Mouse (Mus musculus) MEL (cell line): ENCODE results near the gene Cysrt1. TPM values are rescaled to one million over a fixed set of nuclear protein-coding genes. Genes with fewer than 3 reads are reported as not detected.

ENCODE experiments used
- DNase-seq: peaks from one replicate; pipeline ENCODE4 v3.0.0; 2011; ENCODE audit warnings: low read depth, low spot score
- H3K27ac ChIP-seq: 2 replicates; pipeline ENCODE4 v1.5.1; 2012; ENCODE audit warnings: low read depth, mild to moderate bottlenecking, control low read depth, low read length, moderate library complexity; ENCODE audit not compliant: control insufficient read depth
- H3K27me3 ChIP-seq, 2 experiments: fragments of 150-350 bp in 1 of 2; sonication (generic) in 1 of 2; 2 replicates each; pipeline ENCODE4 v1.6.1; 2012; ENCODE audit warnings: low read length in 2 of 2, mild to moderate bottlenecking in 2 of 2, improper control_type of control experiment in 1 of 2, moderate library complexity in 1 of 2; ENCODE audit not compliant: insufficient read depth in 2 of 2, control insufficient read depth in 1 of 2
- H3K36me3 ChIP-seq, 2 experiments: 2 replicates each; pipeline ENCODE4 v1.6.1; 2012 to 2014; ENCODE audit warnings: low read length in 2 of 2, improper control_type of control experiment in 1 of 2, inconsistent platforms in 1 of 2, mild to moderate bottlenecking in 1 of 2; ENCODE audit not compliant: insufficient read depth in 2 of 2, control insufficient read depth in 1 of 2
- H3K4me1 ChIP-seq, 2 experiments: fragments of 150-350 bp in 1 of 2; sonication (generic) in 1 of 2; 2 replicates each; pipeline ENCODE4 v1.6.1; 2012; ENCODE audit warnings: low read length in 2 of 2, improper control_type of control experiment in 1 of 2, mild to moderate bottlenecking in 1 of 2; ENCODE audit not compliant: insufficient read depth in 2 of 2, control insufficient read depth in 1 of 2
- H3K4me3 ChIP-seq, 2 experiments: fragments of 150-350 bp in 1 of 2; sonication (generic) in 1 of 2; 2 replicates each; pipeline ENCODE4 v1.5.1; 2012; ENCODE audit warnings: low read depth in 2 of 2, low read length in 2 of 2, mild to moderate bottlenecking in 2 of 2, moderate library complexity in 2 of 2, control low read depth in 1 of 2, improper control_type of control experiment in 1 of 2; ENCODE audit not compliant: control insufficient read depth in 1 of 2, insufficient read depth in 1 of 2
- H3K79me2 ChIP-seq: 2 replicates; pipeline ENCODE4 v1.6.1; 2012; ENCODE audit warnings: mild to moderate bottlenecking, low read length, moderate library complexity; ENCODE audit not compliant: control insufficient read depth, poor library complexity, insufficient read depth
- H3K9ac ChIP-seq: 2 replicates; pipeline ENCODE4 v1.6.1; 2012; ENCODE audit warnings: low read depth, mild to moderate bottlenecking, control low read depth, low read length, moderate library complexity; ENCODE audit not compliant: control insufficient read depth, poor library complexity, severe bottlenecking
- H3K9me3 ChIP-seq: fragments of 150-350 bp; sonication (generic); replicated peaks from 2 replicates; pipeline ENCODE4 v1.6.1; 2012; ENCODE audit warnings: mild to moderate bottlenecking, low read length, improper control_type of control experiment, moderate library complexity; ENCODE audit not compliant: insufficient read depth
- BHLHE40 ChIP-seq: IDR thresholded peaks from 2 replicates; pipeline ENCODE4 v1.6.1; 2012; ENCODE audit warnings: low read depth, mild to moderate bottlenecking, inconsistent platforms, low read length, improper control_type of control experiment, borderline replicate concordance
- CHD2 ChIP-seq: IDR thresholded peaks from 2 replicates; pipeline ENCODE4 v1.6.1; 2011; ENCODE audit warnings: low read length, improper control_type of control experiment
- CTCF ChIP-seq, 3 experiments: IDR thresholded peaks in 2 of 3; conservative IDR thresholded peaks in 1 of 3; 2 replicates each; pipeline ENCODE4 v1.5.1; 2011 to 2012; ENCODE audit warnings: low read length in 3 of 3, low read depth in 2 of 3, mild to moderate bottlenecking in 2 of 3, improper control_type of control experiment in 1 of 3, inconsistent platforms in 1 of 3, mixed read lengths in 1 of 3, moderate library complexity in 1 of 3; ENCODE audit not compliant: control insufficient read depth in 1 of 3, insufficient read depth in 1 of 3, poor library complexity in 1 of 3, severe bottlenecking in 1 of 3
- ELF1 ChIP-seq: IDR thresholded peaks from 2 replicates; pipeline ENCODE4 v1.6.1; 2014; ENCODE audit warnings: low read depth, mild to moderate bottlenecking, inconsistent platforms, low read length, improper control_type of control experiment, moderate library complexity
- ETS1 ChIP-seq: IDR thresholded peaks from 2 replicates; pipeline ENCODE4 v1.6.1; 2012; ENCODE audit warnings: low read depth, mild to moderate bottlenecking, inconsistent platforms, low read length, improper control_type of control experiment, moderate library complexity
- HCFC1 ChIP-seq: IDR thresholded peaks from 2 replicates; pipeline ENCODE4 v1.6.1; 2012; ENCODE audit warnings: low read depth, mild to moderate bottlenecking, inconsistent platforms, low read length, improper control_type of control experiment, moderate library complexity
- JUND ChIP-seq: IDR thresholded peaks from 2 replicates; pipeline ENCODE4 v1.6.1; 2011; ENCODE audit warnings: low read depth, mild to moderate bottlenecking, improper control_type of control experiment, low read length
- KAT2A ChIP-seq: conservative IDR thresholded peaks from 2 replicates; pipeline ENCODE4 v1.6.1; 2012; ENCODE audit warnings: low read depth, low read length, improper control_type of control experiment, inconsistent platforms
- MAFK ChIP-seq: IDR thresholded peaks from 2 replicates; pipeline ENCODE4 v1.6.1; 2011; ENCODE audit warnings: low read depth, mild to moderate bottlenecking, low read length, improper control_type of control experiment, borderline replicate concordance
- MAX ChIP-seq: IDR thresholded peaks from 2 replicates; pipeline ENCODE4 v1.6.1; 2011; ENCODE audit warnings: low read length, improper control_type of control experiment
- MAZ ChIP-seq: IDR thresholded peaks from 2 replicates; pipeline ENCODE4 v1.6.1; 2012; ENCODE audit warnings: low read depth, mild to moderate bottlenecking, inconsistent platforms, low read length, improper control_type of control experiment
- MXI1 ChIP-seq: IDR thresholded peaks from 2 replicates; pipeline ENCODE4 v1.6.1; 2011; ENCODE audit warnings: mild to moderate bottlenecking, low read depth, low read length, improper control_type of control experiment
- MYB ChIP-seq: IDR thresholded peaks from 2 replicates; pipeline ENCODE4 v1.6.1; 2011; ENCODE audit warnings: mild to moderate bottlenecking, low read depth, low read length, improper control_type of control experiment
- MYC ChIP-seq: IDR thresholded peaks from 2 replicates; pipeline ENCODE4 v1.6.1; 2011; ENCODE audit warnings: low read depth, mild to moderate bottlenecking, low read length, improper control_type of control experiment, moderate library complexity
- NELFE ChIP-seq: IDR thresholded peaks from 2 replicates; pipeline ENCODE4 v1.6.1; 2011; ENCODE audit warnings: low read depth, low read length, improper control_type of control experiment
- NRF1 ChIP-seq: IDR thresholded peaks from 2 replicates; pipeline ENCODE4 v1.6.1; 2014; ENCODE audit warnings: low read depth, mild to moderate bottlenecking, inconsistent platforms, low read length, improper control_type of control experiment, moderate library complexity; ENCODE audit not compliant: poor library complexity, insufficient read depth, severe bottlenecking
- POLR2A ChIP-seq, 2 experiments: IDR thresholded peaks; 2 replicates each; pipeline ENCODE4 v1.6.1; 2011 to 2012; ENCODE audit warnings: low read length in 2 of 2, mild to moderate bottlenecking in 2 of 2, control low read depth in 1 of 2, improper control_type of control experiment in 1 of 2, low read depth in 1 of 2, moderate library complexity in 1 of 2; ENCODE audit not compliant: control insufficient read depth in 1 of 2, insufficient read depth in 1 of 2, poor library complexity in 1 of 2
- POLR2AphosphoS2 ChIP-seq: IDR thresholded peaks from 2 replicates; pipeline ENCODE4 v1.6.1; 2011; ENCODE audit warnings: low read length, improper control_type of control experiment
- POLR2AphosphoS5 ChIP-seq: IDR thresholded peaks from 2 replicates; pipeline ENCODE4 v1.6.1; 2012; ENCODE audit warnings: low read depth, borderline replicate concordance, mild to moderate bottlenecking, inconsistent platforms, low read length, moderate library complexity, mixed read lengths
- RAD21 ChIP-seq: IDR thresholded peaks from 2 replicates; pipeline ENCODE4 v1.6.1; 2011; ENCODE audit warnings: mild to moderate bottlenecking, low read depth, low read length, improper control_type of control experiment
- RCOR1 ChIP-seq: IDR thresholded peaks from 2 replicates; pipeline ENCODE4 v1.6.1; 2012; ENCODE audit warnings: low read depth, mild to moderate bottlenecking, inconsistent platforms, low read length, improper control_type of control experiment
- SMC3 ChIP-seq: IDR thresholded peaks from 2 replicates; pipeline ENCODE4 v1.6.1; 2011; ENCODE audit warnings: low read depth, low read length, improper control_type of control experiment
- TBP ChIP-seq: IDR thresholded peaks from 2 replicates; pipeline ENCODE4 v1.8.0; 2011; ENCODE audit warnings: low read depth, low read length, improper control_type of control experiment
- TCF12 ChIP-seq: IDR thresholded peaks from 2 replicates; pipeline ENCODE4 v1.6.1; 2014; ENCODE audit warnings: low read depth, mild to moderate bottlenecking, inconsistent platforms, low read length, improper control_type of control experiment, moderate library complexity
- UBTF ChIP-seq: IDR thresholded peaks from 2 replicates; pipeline ENCODE4 v1.6.1; 2012; ENCODE audit warnings: low read depth, mild to moderate bottlenecking, inconsistent platforms, low read length, improper control_type of control experiment, moderate library complexity, borderline replicate concordance; ENCODE audit not compliant: insufficient read depth
- USF2 ChIP-seq, 2 experiments: IDR thresholded peaks; 2 replicates each; pipeline ENCODE4 v1.6.1; 2011 to 2012; ENCODE audit warnings: improper control_type of control experiment in 2 of 2, low read length in 2 of 2, borderline replicate concordance in 1 of 2, inconsistent platforms in 1 of 2, low read depth in 1 of 2, mild to moderate bottlenecking in 1 of 2; ENCODE audit not compliant: insufficient read depth in 1 of 2
- ZKSCAN1 ChIP-seq: IDR thresholded peaks from 2 replicates; pipeline ENCODE4 v1.6.1; 2012; ENCODE audit warnings: low read depth, mild to moderate bottlenecking, inconsistent platforms, low read length, improper control_type of control experiment, moderate library complexity
- ZMIZ1 ChIP-seq: IDR thresholded peaks from 2 replicates; pipeline ENCODE4 v1.6.1; 2012; ENCODE audit warnings: low read depth, mild to moderate bottlenecking, inconsistent platforms, low read length, improper control_type of control experiment, moderate library complexity
- polyA plus RNA-seq, 2 experiments: library from polyadenylated mRNA; stranded (reverse) in 1 of 2; unstranded in 1 of 2; fragments of >175 nt in 1 of 2; fragments of >200 nt in 1 of 2; gene quantifications; 2 replicates each; pipeline versions ENCODE4 v1.2.1 to v1.2.4; 2012; ENCODE audit warnings: low replicate concordance in 2 of 2, low read depth in 1 of 2; ENCODE audit not compliant: insufficient read length in 2 of 2, insufficient read depth in 1 of 2, missing spikeins in 1 of 2
- total RNA-seq: library from RNA; depleted of rRNA; stranded (reverse); fragments of 300-350 nt; gene quantifications from 2 replicates; pipeline ENCODE4 v1.2.3, GENCODE M21; 2012

Cysrt1 gene
- total and polyA plus RNA-seq, 3 experiments = 0.15 to 0.19 TPM; not detected in 1

GRCm38 (mm10) chr2:25213266-25213865, 28.9 kb downstream of the Cysrt1 start:
- no peak for DNase-seq
- H3K27me3 ChIP-seq = no peaks in the 10 kb centered on the region
- TF ChIP-seq MXI1 (no peak), ELF1 (no peak), POLR2A (IDR thresholded peaks at IDR 0.05; ENCODE audit: control insufficient read depth in 1 of 2, insufficient read depth in 1 of 2, low read depth in 1 of 2, low read length in 2 of 2, poor library complexity in 1 of 2) (no peak), NRF1 (no peak), ZKSCAN1 (no peak), ZMIZ1 (no peak), MAFK (no peak), POLR2AphosphoS5 (no peak), RAD21 (no peak)
- no peak overlapping the region for H3K9ac ChIP-seq
- no peak overlapping the region for H3K27ac ChIP-seq
- H3K9me3 ChIP-seq = no peaks in the 10 kb centered on the region
- H3K36me3 ChIP-seq = peaks cover 0 to 14% of the 10 kb centered on the region in 2 experiments; a peak in 3 of 4 replicates
- H3K4me1 ChIP-seq = peaks cover 6 to 17% of the 10 kb centered on the region in 2 experiments
- peaks cover 19% of the 10 kb centered on the region for H3K79me2 ChIP-seq
- H3K4me3 ChIP-seq = no peak overlapping the region

GRCm38 (mm10) chr2:25211121-25211670, 31.1 kb downstream of the Cysrt1 start, which contains the start of gene Nelfb:
Gene Nelfb, minus strand, starts transcription at chr2:25211489.
- DNase-seq = peak; percentile 98
- H3K27me3 ChIP-seq = no peaks in the 10 kb centered on the region
- H3K9me3 ChIP-seq = no peaks in the 10 kb centered on the region
- H3K27ac ChIP-seq = peak within 1 kb of the TSS; percentile 76
- H3K4me3 ChIP-seq = peak within 1 kb of the TSS; percentile 69 to 97
- peaks cover 2 to 11% of the 10 kb centered on the region in 2 experiments; a peak in 3 of 4 replicates for H3K36me3 ChIP-seq
- peaks cover 21% of the 10 kb centered on the region for H3K79me2 ChIP-seq
- peak within 1 kb of the TSS; percentile 93 for H3K9ac ChIP-seq
- H3K4me1 ChIP-seq = peaks cover 6 to 17% of the 10 kb centered on the region in 2 experiments
- peak; percentile 72 for TF ChIP-seq TCF12
- TF ChIP-seq MYB = no peak
- peak; percentile 94 for TF ChIP-seq HCFC1
- peak; percentile 56; the same call in 1 of the 2 replicates for TF ChIP-seq POLR2AphosphoS2
- peak; percentile 84 for TF ChIP-seq NELFE
- peak; percentile 90; the same call in 1 of the 2 replicates for TF ChIP-seq MXI1
- TF ChIP-seq CTCF (IDR thresholded peaks at IDR 0.05 in 2 of 3, conservative IDR thresholded peaks at IDR 0.05 in 1 of 3; ENCODE audit: control insufficient read depth in 1 of 3, insufficient read depth in 1 of 3, low read depth in 2 of 3, low read length in 3 of 3, poor library complexity in 1 of 3, severe bottlenecking in 1 of 3) = 0 out of 6 replicates have a peak, but pooled peaks of 1 of the 3 experiments have one; percentile 1
- TF ChIP-seq POLR2A (IDR thresholded peaks at IDR 0.05; ENCODE audit: control insufficient read depth in 1 of 2, insufficient read depth in 1 of 2, low read depth in 1 of 2, low read length in 2 of 2, poor library complexity in 1 of 2) = peak; percentile 83 to 96
- no peak for TF ChIP-seq POLR2AphosphoS5
- TF ChIP-seq MYC = peak; percentile 58
- no peak for TF ChIP-seq MAFK
- no peak for TF ChIP-seq RCOR1
- TF ChIP-seq USF2 (IDR thresholded peaks at IDR 0.05; ENCODE audit: borderline replicate concordance in 1 of 2, insufficient read depth in 1 of 2, low read depth in 1 of 2, low read length in 2 of 2) = no peak
- peak; percentile 76; the same call in 1 of the 2 replicates for TF ChIP-seq MAX
- TF ChIP-seq KAT2A = peak; percentile 68; the same call in 1 of the 2 replicates
- TF ChIP-seq CHD2 = no peak
- TF ChIP-seq ELF1 = peak; percentile 91
- TF ChIP-seq UBTF = no peak
- TF ChIP-seq RAD21 = no peak
- TF ChIP-seq ZKSCAN1 = no peak
- TF ChIP-seq BHLHE40 = peak; percentile 67
- TF ChIP-seq TBP = peak; percentile 72
- peak; percentile 82 for TF ChIP-seq MAZ
- TF ChIP-seq ETS1 = no peak
- peak; percentile 13; the same call in 1 of the 2 replicates for TF ChIP-seq SMC3
- no peak for TF ChIP-seq JUND
